Mouse (Mus musculus): ENCODE results near the gene Brap.

Brap gene

GRCm38 (mm10) chr5:121714331-121714730 lies 54.0 kb downstream of the Brap start:
- DNase-seq (ENCODE audit: low read depth, low spot score): no peak

DNA sequence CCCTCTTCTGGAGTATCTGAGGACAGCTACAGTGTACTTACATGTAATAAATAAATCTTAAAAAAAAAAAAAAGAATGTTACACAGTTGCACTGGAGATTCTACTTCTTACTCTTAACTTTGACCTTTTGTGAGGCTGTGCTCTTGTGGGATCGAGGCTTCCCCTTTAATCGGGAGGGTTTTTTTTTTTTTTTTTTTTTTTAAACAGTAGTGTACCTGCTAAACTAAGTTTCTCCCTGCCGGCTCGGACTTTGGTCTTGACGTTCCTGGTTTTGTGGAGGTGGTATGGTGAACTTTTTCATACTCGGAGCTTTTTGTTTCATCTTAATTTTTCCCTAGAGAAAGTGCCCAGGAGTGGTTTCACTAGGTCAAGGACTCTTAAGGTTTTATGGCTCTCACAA lies 54.6 kb downstream of the Brap start:
- no peak for DNase-seq (ENCODE audit: low read depth, low spot score)

- no peak for DNase-seq (ENCODE audit: low read depth, low spot score)
Measured at GRCm38 (mm10) chr5:121718462-121718861, 58.1 kb downstream of the Brap start.

DNA sequence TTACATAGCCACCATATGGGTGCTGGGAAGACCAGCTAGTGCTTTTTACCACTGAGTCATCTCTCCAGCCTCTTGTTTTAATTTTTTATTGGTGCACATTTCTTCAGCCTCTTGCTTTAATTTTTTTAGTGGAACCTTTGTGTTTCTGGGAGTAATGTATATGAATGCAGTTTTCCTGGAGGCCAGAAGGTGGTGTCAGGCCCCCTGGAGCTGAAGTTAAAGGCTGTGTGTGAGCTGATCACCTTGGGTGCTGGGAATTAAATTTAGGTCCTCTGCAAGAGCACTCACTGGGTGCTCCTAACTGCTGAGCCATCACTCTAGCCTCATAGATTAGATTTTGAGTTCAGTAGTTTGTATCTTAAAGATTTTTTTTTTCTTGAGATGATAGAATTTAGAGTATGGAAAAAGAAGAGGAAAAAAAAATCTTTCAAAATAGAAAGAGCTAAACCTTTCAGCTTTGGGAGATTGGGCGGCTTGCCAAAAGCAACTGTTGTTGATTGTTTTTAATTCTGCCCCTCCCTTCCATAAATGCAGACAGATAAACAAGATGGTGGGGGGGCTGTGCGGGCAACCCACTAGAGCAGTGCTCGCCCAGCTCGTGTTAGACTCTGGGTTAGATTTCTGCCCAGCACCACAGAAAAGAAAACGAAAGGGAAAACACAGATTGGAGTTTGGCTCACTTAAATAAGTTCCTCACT lies 60.7 kb downstream of the Brap start:
- DNase-seq (ENCODE audit: low read depth, low spot score): no peak

GRCm38 (mm10) chr5:121721841-121722240 lies 61.5 kb downstream of the Brap start:
- no peak for DNase-seq (ENCODE audit: low read depth, low spot score)

GRCm38 (mm10) chr5:121724678-121725077 lies 64.3 kb downstream of the Brap start:
- no peak for DNase-seq (ENCODE audit: low read depth, low spot score)

DNA sequence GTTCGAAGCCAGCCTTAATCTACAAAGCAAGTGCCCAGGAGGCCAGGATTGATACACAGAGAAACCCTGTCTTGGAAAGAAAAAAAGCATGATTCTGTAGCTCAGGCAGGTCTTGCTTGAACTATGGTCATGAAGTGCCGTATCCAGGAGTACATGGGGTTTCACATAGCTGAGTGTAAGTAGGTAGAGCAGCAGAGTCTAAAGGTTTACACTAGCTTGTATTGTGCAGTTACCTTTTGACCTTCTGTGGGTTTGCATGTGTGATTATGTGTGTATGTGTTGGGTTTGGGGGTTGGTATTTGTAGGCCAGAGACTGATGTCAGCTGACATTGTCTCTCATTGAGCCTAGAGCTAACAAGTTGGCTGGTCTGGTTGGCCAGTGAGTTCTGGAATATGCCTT lies 69.7 kb downstream of the Brap start:
- DNase-seq (ENCODE audit: low read depth, low spot score): no peak

GRCm38 (mm10) chr5:121736641-121737040 lies 76.3 kb downstream of the Brap start:
- DNase-seq (ENCODE audit: low read depth, low spot score): no peak

Data from WW6 (cell line).